Mouse (Mus musculus) C2C12 (cell line): ENCODE measurements around the gene Hoxa5. TPM values are rescaled to one million over a fixed set of nuclear protein-coding genes. Genes with fewer than 3 reads are reported as not detected.
A peak's percentile ranks its signal among the peaks of the same experiment; 100 is the strongest.

ENCODE experiments used
- H3K27me3 ChIP-seq: one replicate; pipeline ENCODE4 v1.6.1; 2011; ENCODE audit not compliant: control insufficient read depth, insufficient read depth, insufficient read length
- H3K36me3 ChIP-seq: one replicate; pipeline ENCODE4 v1.6.1; 2011; ENCODE audit not compliant: control insufficient read depth, insufficient read depth
- H3K4me3 ChIP-seq: one replicate; pipeline ENCODE4 v1.5.1; 2011; ENCODE audit warnings: mild to moderate bottlenecking, control low read depth; ENCODE audit not compliant: poor library complexity, insufficient read depth, severe bottlenecking
- H3K79me2 ChIP-seq: one replicate; pipeline ENCODE4 v1.6.1; 2011; ENCODE audit not compliant: control insufficient read depth, insufficient read depth
- H3K79me3 ChIP-seq: one replicate; pipeline ENCODE4 v1.6.1; 2011; ENCODE audit warnings: low read depth, control low read depth
- H3ac ChIP-seq: one replicate; pipeline ENCODE3; 2011; ENCODE audit warnings: low read depth; ENCODE audit not compliant: control insufficient read depth, insufficient read length
- CEBPB ChIP-seq: IDR thresholded peaks from one replicate; pipeline ENCODE4 v1.6.1; 2011; ENCODE audit warnings: low read depth, mild to moderate bottlenecking, control low read depth, moderate library complexity
- CTCF ChIP-seq: IDR thresholded peaks from one replicate; pipeline ENCODE4 v1.5.1; 2011; ENCODE audit not compliant: control insufficient read depth, insufficient read depth, insufficient read length
- FOSL1 ChIP-seq: IDR thresholded peaks from one replicate; pipeline ENCODE4 v1.8.0; 2011; ENCODE audit warnings: mild to moderate bottlenecking, low read length; ENCODE audit not compliant: poor library complexity, insufficient read depth, severe bottlenecking
- MAX ChIP-seq: IDR thresholded peaks from one replicate; pipeline ENCODE4 v1.6.1; 2011; ENCODE audit warnings: mild to moderate bottlenecking, control low read depth
- MYOD1 ChIP-seq: IDR thresholded peaks from one replicate; pipeline ENCODE4 v1.6.1; 2011; ENCODE audit warnings: low read depth; ENCODE audit not compliant: control insufficient read depth, insufficient read length
- MYOG ChIP-seq: IDR thresholded peaks from one replicate; pipeline ENCODE4 v1.6.1; 2011; ENCODE audit not compliant: control insufficient read depth, insufficient read length; ENCODE audit errors: extremely low read depth
- USF1 ChIP-seq: IDR thresholded peaks from one replicate; pipeline ENCODE4 v1.6.1; 2011; ENCODE audit warnings: low read depth, mild to moderate bottlenecking, control low read depth, moderate library complexity
- polyA plus RNA-seq: library from polyadenylated mRNA; unstranded; fragments of >200 nt; fragmentation: generic; extraction: Trizol; gene quantifications from one replicate; pipeline ENCODE4 v1.2.1, GENCODE M21; 2012; ENCODE audit warnings: missing spikeins

Hoxa5 gene
- polyA plus RNA-seq, 1 experiment, result 1.5 TPM

DNA sequence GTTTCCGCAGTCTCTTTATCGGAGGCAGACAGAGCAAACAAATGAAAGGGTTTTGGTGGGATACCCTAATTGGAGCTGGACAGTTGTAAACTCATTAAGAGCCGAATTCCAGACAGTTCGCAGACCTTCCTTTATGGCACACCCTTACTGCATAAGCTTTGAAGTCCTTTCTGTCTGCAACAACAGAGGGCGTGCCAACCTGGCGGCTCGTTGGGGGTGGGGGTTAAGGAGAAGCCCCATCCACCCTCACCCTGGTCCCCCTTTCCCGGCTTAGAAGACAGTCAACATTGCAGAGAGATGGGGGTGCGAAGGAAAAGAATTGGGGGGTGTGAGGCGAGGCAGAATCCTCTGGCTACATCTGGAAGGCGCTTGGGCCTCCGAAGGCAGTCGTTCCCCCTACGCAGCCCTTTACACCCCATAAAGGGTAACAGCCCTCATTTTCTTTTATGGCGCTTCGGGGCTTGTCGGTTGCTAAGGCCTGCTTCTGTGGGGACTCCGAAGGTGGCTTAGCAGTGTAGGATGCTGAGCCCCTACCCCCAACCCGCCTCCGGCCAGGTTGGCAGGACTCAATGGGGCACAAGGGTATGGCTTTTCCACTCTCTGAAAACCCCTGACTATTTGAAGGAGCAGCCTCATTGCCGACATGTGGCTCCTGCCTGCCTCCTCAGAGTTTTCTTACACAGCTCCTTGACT is 17.8 kb upstream of the Hoxa5 start:
- Histone ChIP-seq H3K27me3 (no peaks in the 10 kb centered on the region), H3ac (peak overlapping the region; percentile 55), H3K79me3 (peaks cover 34% of the 10 kb centered on the region), H3K4me3 (peak overlapping the region; percentile 76), H3K36me3 (peaks cover 11% of the 10 kb centered on the region), H3K79me2 (peaks cover 65% of the 10 kb centered on the region)
- peak; percentile 15 for TF ChIP-seq CTCF
- TF ChIP-seq MYOD1, result no peak
- no peak for TF ChIP-seq MAX
- TF ChIP-seq MYOG, result no peak

DNA sequence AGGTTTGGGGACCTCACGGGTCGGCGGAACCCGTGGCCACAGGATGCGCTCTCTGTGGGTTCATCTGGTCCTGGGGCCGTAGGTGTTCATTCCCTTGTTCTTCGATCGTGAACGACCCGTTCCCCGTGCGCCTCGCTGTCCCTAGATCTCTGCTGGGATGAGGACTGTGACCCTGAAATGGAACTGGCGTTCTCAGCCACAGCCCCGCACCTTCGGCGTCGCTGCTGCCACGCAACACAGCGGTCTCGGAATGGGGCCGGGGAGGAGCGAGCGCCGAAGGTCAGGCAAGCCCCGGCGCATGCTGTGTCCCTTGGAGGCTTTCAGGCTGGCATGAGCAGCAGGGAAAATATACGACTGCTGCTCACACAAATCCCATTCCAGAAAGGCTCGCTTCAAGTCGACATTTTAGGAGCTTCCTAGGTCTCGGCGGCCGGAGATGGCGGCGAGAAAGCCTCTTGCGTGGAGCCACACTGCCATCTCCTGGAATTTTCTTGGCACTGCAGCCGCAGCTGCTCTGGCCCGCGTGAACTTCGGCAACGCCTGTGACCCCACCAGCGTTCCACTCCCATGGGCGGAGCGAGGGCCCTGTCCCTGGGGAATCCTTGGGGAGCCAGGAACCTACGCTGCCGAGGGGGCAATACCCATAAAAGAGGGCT is 17.1 kb upstream of the Hoxa5 start, which contains the start of gene Hoxa7:
Gene Hoxa7 (minus strand): TSS at position 518 of the 656 bp plus-strand sequence.
- TF ChIP-seq MYOD1 (peak; percentile 40), CTCF (peak; percentile 94), USF1 (no peak), MAX (peak; percentile 42), MYOG (no peak), CEBPB (no peak), FOSL1 (no peak)
- Histone ChIP-seq H3K4me3 (peak within 1 kb of the TSS; percentile 76), H3K27me3 (no peaks in the 10 kb centered on the region), H3K79me3 (peaks cover 30% of the 10 kb centered on the region), H3ac (peak within 1 kb of the TSS; percentile 92), H3K36me3 (peaks cover 11% of the 10 kb centered on the region), H3K79me2 (peaks cover 65% of the 10 kb centered on the region)

DNA sequence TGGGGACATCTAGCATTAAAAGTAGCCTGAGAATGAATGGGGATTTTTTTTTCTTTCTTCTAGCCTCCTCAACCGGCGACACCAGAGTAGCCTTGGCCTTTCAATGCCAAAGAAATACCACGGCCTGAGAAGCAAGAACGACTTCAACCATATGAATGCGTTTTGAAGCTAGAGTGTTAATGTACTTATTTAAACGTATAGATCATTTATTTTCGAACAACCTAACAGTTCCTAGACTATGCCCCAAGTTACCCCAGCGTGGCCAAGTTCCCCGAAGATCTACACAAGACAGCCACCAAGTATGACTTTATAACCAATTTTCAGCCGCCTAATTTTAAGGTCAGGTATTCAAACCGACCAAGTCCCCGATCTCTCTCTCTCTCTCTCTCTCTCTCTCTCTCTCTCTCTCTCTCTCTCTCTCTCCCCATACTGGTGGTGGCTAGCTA is 16.5 kb upstream of the Hoxa5 start:
- no peak for TF ChIP-seq CTCF
- TF ChIP-seq MAX, result no peak
- no peak for TF ChIP-seq FOSL1
- TF ChIP-seq USF1, result no peak
- no peak for TF ChIP-seq MYOD1
- no peak for TF ChIP-seq MYOG
- no peak for TF ChIP-seq CEBPB
- peaks cover 65% of the 10 kb centered on the region for H3K79me2 ChIP-seq
- peak overlapping the region; percentile 92 for H3ac ChIP-seq
- H3K79me3 ChIP-seq, result peaks cover 34% of the 10 kb centered on the region
- peaks cover 11% of the 10 kb centered on the region for H3K36me3 ChIP-seq
- H3K27me3 ChIP-seq, result no peaks in the 10 kb centered on the region
- H3K4me3 ChIP-seq, result peak overlapping the region; percentile 76

DNA sequence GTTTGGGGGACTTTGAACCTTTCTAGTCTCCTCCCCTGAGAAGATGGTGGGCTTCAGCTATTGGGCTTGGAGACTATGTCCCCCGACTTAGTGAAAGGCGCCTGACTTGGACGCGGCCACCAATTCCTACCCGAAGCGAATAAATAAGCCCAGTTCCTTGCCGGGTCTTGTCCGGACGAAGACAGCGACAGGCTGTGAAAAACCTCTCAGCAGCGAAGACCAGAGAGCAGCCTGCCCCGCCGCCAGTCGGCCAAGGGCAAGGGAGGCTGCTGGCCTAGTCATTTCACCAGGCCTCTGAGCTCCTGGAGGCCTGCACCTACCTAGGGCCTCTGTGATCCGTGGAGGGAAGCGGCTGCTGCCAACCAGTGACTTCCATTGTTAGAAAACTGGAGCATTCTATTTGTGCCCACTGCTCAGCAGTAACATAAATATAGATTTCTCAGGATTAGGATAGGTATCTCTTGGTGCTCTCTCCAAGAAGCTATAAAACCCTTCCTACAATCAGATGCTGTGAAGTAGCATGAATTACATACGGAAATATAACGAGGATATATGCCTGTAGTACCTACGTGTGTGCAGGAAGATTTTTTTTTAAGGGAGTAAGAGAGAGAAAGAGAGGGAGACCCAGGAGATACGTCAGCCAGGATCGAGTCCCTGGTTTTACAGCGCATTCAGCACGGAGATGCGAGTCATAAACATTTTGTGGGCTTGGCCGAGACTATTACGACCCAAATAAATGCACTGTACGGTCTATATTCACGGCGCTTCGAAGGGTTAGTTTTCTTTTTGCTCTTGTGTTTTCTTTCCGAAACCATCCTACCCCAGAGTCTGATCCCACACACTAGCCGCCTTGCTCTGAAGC is 15.8 kb upstream of the Hoxa5 start:
- TF ChIP-seq FOSL1, result no peak
- TF ChIP-seq MYOD1, result no peak
- no peak for TF ChIP-seq MAX
- TF ChIP-seq CEBPB, result no peak
- no peak for TF ChIP-seq CTCF
- TF ChIP-seq USF1, result no peak
- no peak for TF ChIP-seq MYOG
- Histone ChIP-seq H3K4me3 (peak overlapping the region; percentile 76), H3K79me3 (peaks cover 33% of the 10 kb centered on the region), H3K27me3 (no peaks in the 10 kb centered on the region), H3K79me2 (peaks cover 65% of the 10 kb centered on the region), H3K36me3 (peaks cover 11% of the 10 kb centered on the region), H3ac (peak overlapping the region; percentile 44)

DNA sequence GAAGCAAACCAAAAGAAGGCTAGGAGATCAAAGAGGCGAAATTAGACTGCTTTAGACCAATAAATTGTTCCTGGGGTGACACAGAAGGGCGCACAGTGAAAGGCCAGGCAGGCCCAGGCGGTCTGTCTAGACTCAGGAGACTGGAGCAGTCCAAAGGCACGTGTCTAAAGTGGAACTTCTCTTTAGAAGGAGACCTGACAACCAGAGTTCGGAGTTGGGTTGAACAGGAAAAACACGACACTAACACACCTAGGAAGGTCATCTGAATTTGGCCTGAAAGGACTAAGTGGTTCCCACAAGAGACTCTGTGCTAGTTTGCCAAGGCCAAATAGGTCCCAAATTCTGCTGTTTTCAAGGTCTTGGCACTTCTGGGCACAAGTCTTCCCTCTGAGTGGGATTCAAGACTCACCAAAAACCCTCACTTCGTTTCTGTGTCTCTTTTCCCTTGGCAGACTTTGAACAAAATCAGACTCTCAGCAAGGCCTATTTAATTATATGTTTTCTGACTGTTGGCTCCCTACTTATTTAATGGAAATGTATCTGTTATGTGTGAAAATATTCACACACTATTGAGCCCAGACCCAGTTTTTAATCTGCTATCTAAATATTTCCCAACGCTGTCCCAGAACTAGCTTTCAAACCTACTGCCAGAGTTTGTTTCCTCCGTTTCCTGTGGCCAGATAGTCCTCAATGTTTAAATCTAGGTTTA is 15.0 kb upstream of the Hoxa5 start:
- no peak overlapping the region for H3K4me3 ChIP-seq
- H3K79me3 ChIP-seq, result peaks cover 31% of the 10 kb centered on the region
- no peak overlapping the region for H3ac ChIP-seq
- H3K79me2 ChIP-seq, result peaks cover 65% of the 10 kb centered on the region
- TF ChIP-seq MYOD1 (no peak), MAX (no peak), CTCF (no peak), CEBPB (no peak), FOSL1 (no peak), MYOG (no peak), USF1 (no peak)
- H3K36me3 ChIP-seq, result peaks cover 11% of the 10 kb centered on the region
- H3K27me3 ChIP-seq, result no peaks in the 10 kb centered on the region
